Mouse (Mus musculus): Measurements from ENCODE around the gene Kpna7.
A peak's percentile ranks its signal among the peaks of the same experiment; 100 is the strongest.
"Not testable (repeated sequence)": the region's sequence is repeated elsewhere in the genome, so short reads cannot be mapped to it uniquely, and the experiment has no call there.

The Kpna7 gene

GRCm38 (mm10) chr5:145083632-145084451, at the start of gene Kpna7, which contains the start of gene Arpc1a:
Kpna7 (minus strand) TSS chr5:145084030.
Arpc1a (plus strand) TSS chr5:145083830.
- DNase-seq (ENCODE audit: extremely low read depth, low read depth, low spot score), result no peak

- DNase-seq (ENCODE audit: extremely low read depth, low read depth, low spot score), result not testable (repeated sequence)
Measured at GRCm38 (mm10) chr5:145133275-145133674, 49.4 kb upstream of the Kpna7 start.

- DNase-seq (ENCODE audit: extremely low read depth, low read depth, low spot score), result no peak
Measured at GRCm38 (mm10) chr5:145130995-145131394, 47.2 kb upstream of the Kpna7 start.

- no peak for DNase-seq (ENCODE audit: extremely low read depth, low read depth, low spot score)
Measured at GRCm38 (mm10) chr5:145130191-145130590, 46.4 kb upstream of the Kpna7 start.

- not testable (repeated sequence) for DNase-seq (ENCODE audit: extremely low read depth, low read depth, low spot score)
Measured at GRCm38 (mm10) chr5:145129773-145130172, 45.9 kb upstream of the Kpna7 start.

GRCm38 (mm10) chr5:145129124-145129523, 45.3 kb upstream of the Kpna7 start:
- DNase-seq (ENCODE audit: extremely low read depth, low read depth, low spot score), result no peak

GRCm38 (mm10) chr5:145126580-145126979, 42.8 kb upstream of the Kpna7 start:
- no peak for DNase-seq (ENCODE audit: extremely low read depth, low read depth, low spot score)

- DNase-seq (ENCODE audit: extremely low read depth, low read depth, low spot score), result no peak
Measured at GRCm38 (mm10) chr5:145123396-145123795, 39.6 kb upstream of the Kpna7 start.

GRCm38 (mm10) chr5:145120921-145121320, 37.1 kb upstream of the Kpna7 start:
- no peak for DNase-seq (ENCODE audit: extremely low read depth, low read depth, low spot score)

- no peak for DNase-seq (ENCODE audit: extremely low read depth, low read depth, low spot score)
Measured at GRCm38 (mm10) chr5:145119385-145119784, 35.6 kb upstream of the Kpna7 start.

- no peak for DNase-seq (ENCODE audit: extremely low read depth, low read depth, low spot score)
Measured at GRCm38 (mm10) chr5:145118461-145118860, 34.6 kb upstream of the Kpna7 start.

- no peak for DNase-seq (ENCODE audit: extremely low read depth, low read depth, low spot score)
Measured at GRCm38 (mm10) chr5:145118005-145118404, 34.2 kb upstream of the Kpna7 start.

GRCm38 (mm10) chr5:145116916-145117315, 33.1 kb upstream of the Kpna7 start:
- no peak for DNase-seq (ENCODE audit: extremely low read depth, low read depth, low spot score)

GRCm38 (mm10) chr5:145116316-145116715, 32.5 kb upstream of the Kpna7 start:
- peak; percentile 86 for DNase-seq (ENCODE audit: extremely low read depth, low read depth, low spot score)

- DNase-seq (ENCODE audit: extremely low read depth, low read depth, low spot score), result no peak
Measured at GRCm38 (mm10) chr5:145115736-145116135, 31.9 kb upstream of the Kpna7 start.

- no peak for DNase-seq (ENCODE audit: extremely low read depth, low read depth, low spot score)
Measured at GRCm38 (mm10) chr5:145114606-145115473, 31.0 kb upstream of the Kpna7 start.

GRCm38 (mm10) chr5:145114071-145114605, 30.3 kb upstream of the Kpna7 start, which contains the start of gene Arpc1b:
Arpc1b (plus strand) TSS chr5:145114215.
- DNase-seq (ENCODE audit: extremely low read depth, low read depth, low spot score), result no peak

- no peak for DNase-seq (ENCODE audit: extremely low read depth, low read depth, low spot score)
Measured at GRCm38 (mm10) chr5:145113416-145113815, 29.6 kb upstream of the Kpna7 start.

GRCm38 (mm10) chr5:145112566-145112965, 28.7 kb upstream of the Kpna7 start:
- DNase-seq (ENCODE audit: extremely low read depth, low read depth, low spot score), result no peak

- DNase-seq (ENCODE audit: extremely low read depth, low read depth, low spot score), result no peak
Measured at GRCm38 (mm10) chr5:145110401-145110800, 26.6 kb upstream of the Kpna7 start.

- peak; percentile 91 for DNase-seq (ENCODE audit: extremely low read depth, low read depth, low spot score)
Measured at GRCm38 (mm10) chr5:145105694-145106275, 22.0 kb upstream of the Kpna7 start.

All from fat pad, adult 2 months (tissue).